Comparison of ENCODE assay signal across 25 mouse cellular contexts in the genomic region with DNA sequence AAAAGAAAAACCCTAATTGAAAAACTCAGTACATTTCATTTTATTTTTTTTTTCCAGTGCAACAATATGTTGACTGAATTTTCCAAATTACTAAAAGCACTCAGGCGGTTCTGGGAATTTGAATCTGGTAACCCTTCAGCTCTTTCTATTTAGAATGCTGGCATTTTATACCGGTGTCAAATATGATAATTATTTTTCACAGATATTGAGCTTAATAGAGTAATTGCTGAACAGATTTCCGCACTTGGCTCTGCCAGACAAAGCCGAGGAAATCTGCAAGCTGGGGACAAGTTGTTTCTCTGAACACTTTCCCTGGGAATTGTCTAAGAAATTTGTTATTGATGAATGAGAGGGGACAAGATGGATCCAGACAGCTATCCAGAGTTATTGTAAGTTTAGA.
DNase-seq lines count a peak whose midpoint lies in the region; ATAC-seq and TF ChIP-seq lines count a peak whose summit lies in the region.
"Had no signal": no experiment of that assay in that cellular context is flagged by ENCODE, and none has a peak within 500 bp of the region (broad histone marks: within the 10 kb centered on the region; RNA-seq: fewer than 3 reads in every experiment).

No protein-coding gene starts in this region.

- no peaks in the 10 kb centered on the region for H3K36me3 ChIP-seq in forebrain, embryonic 16.5 days (ENCODE audit: control insufficient read depth, insufficient read depth)
- no peaks in the 10 kb centered on the region for H3K36me3 ChIP-seq in forebrain, embryonic 11.5 days (ENCODE audit: control insufficient read depth, insufficient read depth, low read length)
- H3K36me3 ChIP-seq: embryonic facial prominence, embryonic 12.5 days; embryonic facial prominence, embryonic 15.5 days; heart, embryonic 10.5 days; heart, embryonic 13.5 days had no signal

- TF ChIP-seq POLR2A in brain, embryonic 14.5 days (IDR thresholded peaks at IDR 0.05; ENCODE audit: borderline replicate concordance, extremely low read depth, insufficient read depth, insufficient read length, poor library complexity, severe bottlenecking): no peak

- no peaks in the 10 kb centered on the region for H3K9me3 ChIP-seq in forebrain, embryonic 16.5 days (ENCODE audit: control insufficient read depth, low read length)
- no peaks in the 10 kb centered on the region for H3K9me3 ChIP-seq in forebrain, embryonic 11.5 days (ENCODE audit: control insufficient read depth, low read length)
- H3K9me3 ChIP-seq: embryonic facial prominence, embryonic 12.5 days; embryonic facial prominence, embryonic 15.5 days; heart, embryonic 10.5 days; heart, embryonic 13.5 days had no signal

- TF ChIP-seq CTCF in brain, embryonic 14.5 days (IDR thresholded peaks at IDR 0.05; ENCODE audit: borderline replicate concordance, extremely low read depth, insufficient read depth, insufficient read length): no peak

- no peak overlapping the region for H3K4me3 ChIP-seq in forebrain, embryonic 16.5 days (replicated peaks; ENCODE audit: low read length)
- no peak overlapping the region for H3K4me3 ChIP-seq in forebrain, embryonic 11.5 days (ENCODE audit: low read depth, low read length)
- H3K4me3 ChIP-seq: embryonic facial prominence, embryonic 12.5 days; embryonic facial prominence, embryonic 15.5 days; heart, adult 2 months; heart, embryonic 10.5 days; heart, embryonic 13.5 days had no signal

- WGBS in forebrain, embryonic 16.5 days: 31% methylated on average over 4 of the region's 4 CpGs
- WGBS in forebrain, embryonic 11.5 days: 83% methylated on average over 4 of the region's 4 CpGs

- peaks cover 10% of the 10 kb centered on the region for H3K4me1 ChIP-seq in forebrain, embryonic 16.5 days (replicated peaks; ENCODE audit: control insufficient read depth, insufficient read depth, low read length)
- no peaks in the 10 kb centered on the region for H3K4me1 ChIP-seq in forebrain, embryonic 11.5 days (replicated peaks; ENCODE audit: control insufficient read depth, insufficient read depth, low read length)
- H3K4me1 ChIP-seq: heart, embryonic 10.5 days had no signal

- ATAC-seq in forebrain, embryonic 16.5 days: peak; percentile 49; the same call in 1 of the 2 replicates
- ATAC-seq in forebrain, embryonic 11.5 days (replicated peaks; ENCODE audit: low FRiP score): no peak
- ATAC-seq: CD4-positive, CD25-positive, alpha-beta regulatory T cell, adult 4 months; hindbrain, postnatal 0 days; inflammation-experienced regulatory T-cells, adult 6 months; intestine, embryonic 16.5 days had no signal

- peak overlapping the region; percentile 49; the same call in 1 of the 2 replicates for H3K27ac ChIP-seq in forebrain, embryonic 16.5 days (ENCODE audit: low read length)
- H3K27ac ChIP-seq in forebrain, embryonic 11.5 days (ENCODE audit: low read depth, low read length): no peak overlapping the region
- H3K27ac ChIP-seq: embryonic facial prominence, embryonic 12.5 days; embryonic facial prominence, embryonic 15.5 days; heart, adult 2 months; heart, embryonic 10.5 days; heart, embryonic 13.5 days; hindbrain, embryonic 14.5 days; hindbrain, postnatal 0 days had no signal

- H3K9ac ChIP-seq in forebrain, embryonic 16.5 days (replicated peaks; ENCODE audit: low read depth, low read length): no peak overlapping the region
- no peak overlapping the region for H3K9ac ChIP-seq in forebrain, embryonic 11.5 days (ENCODE audit: low read length)
- H3K9ac ChIP-seq: embryonic facial prominence, embryonic 12.5 days; embryonic facial prominence, embryonic 15.5 days; heart, embryonic 13.5 days; hindbrain, embryonic 14.5 days had no signal

- no peaks in the 10 kb centered on the region for H3K27me3 ChIP-seq in forebrain, embryonic 16.5 days (replicated peaks; ENCODE audit: control insufficient read depth, insufficient read depth, low read length)
- no peaks in the 10 kb centered on the region for H3K27me3 ChIP-seq in forebrain, embryonic 11.5 days (ENCODE audit: control insufficient read depth, insufficient read depth, low read length)
- H3K27me3 ChIP-seq: embryonic facial prominence, embryonic 15.5 days; heart, embryonic 13.5 days had no signal

- no peak overlapping the region for H3K4me2 ChIP-seq in forebrain, embryonic 16.5 days (ENCODE audit: low read length)
- no peak overlapping the region for H3K4me2 ChIP-seq in forebrain, embryonic 11.5 days (ENCODE audit: low read depth, low read length, severe bottlenecking)
- H3K4me2 ChIP-seq: embryonic facial prominence, embryonic 12.5 days; embryonic facial prominence, embryonic 15.5 days; heart, embryonic 13.5 days; hindbrain, embryonic 14.5 days had no signal

- DNase-seq in forebrain, embryonic 11.5 days (ENCODE audit: low spot score): no peak
- DNase-seq in layer of hippocampus, adult 9-11 months: peak; percentile 6
- no peak for DNase-seq in layer of hippocampus, adult 8-10 months (ENCODE audit: low spot score in 2 of 2)
- peak; percentile 66 for DNase-seq in brain, embryonic 14.5 days (ENCODE audit: low read depth)
- peak; percentile 26 for DNase-seq in brain, embryonic 18.5 days (ENCODE audit: low read depth, low spot score)
- DNase-seq: adrenal gland, adult 2 months; adrenal gland, postnatal 14 days; cerebellum, adult 2 months; cerebellum, adult 9-11 months; cerebellum, postnatal 25 days; gastrocnemius, postnatal 10 days; gastrocnemius, postnatal 36 days; heart, adult 2 months; heart, postnatal 14 days; heart, postnatal 4 days had no signal

Comparison
In these comparisons a context has a peak if more than half of its experiments do, and no peak if none do; other contexts are left out.
1. DNase-seq: peak in layer of hippocampus, adult 9-11 months (single experiment), brain, embryonic 14.5 days (single experiment) and brain, embryonic 18.5 days (single experiment); none in forebrain, embryonic 11.5 days (single experiment) and layer of hippocampus, adult 8-10 months (0 of 2).